Mouse (Mus musculus) kidney, postnatal 10 days (tissue): ENCODE results near the gene Hint3.
"Not testable (repeated sequence)": the region's sequence is repeated elsewhere in the genome, so short reads cannot be mapped to it uniquely, and the experiment has no call there.

Experiments used
- DNase-seq: peaks from one replicate; pipeline ENCODE4 v3.0.0; 2021; ENCODE audit warnings: mixed read lengths

Hint3 gene

GRCm38 (mm10) chr10:30629513-30629912 lies at the start of gene Hint3:
Gene Hint3 (minus strand): TSS chr10:30629632.
- no peak for DNase-seq

DNA sequence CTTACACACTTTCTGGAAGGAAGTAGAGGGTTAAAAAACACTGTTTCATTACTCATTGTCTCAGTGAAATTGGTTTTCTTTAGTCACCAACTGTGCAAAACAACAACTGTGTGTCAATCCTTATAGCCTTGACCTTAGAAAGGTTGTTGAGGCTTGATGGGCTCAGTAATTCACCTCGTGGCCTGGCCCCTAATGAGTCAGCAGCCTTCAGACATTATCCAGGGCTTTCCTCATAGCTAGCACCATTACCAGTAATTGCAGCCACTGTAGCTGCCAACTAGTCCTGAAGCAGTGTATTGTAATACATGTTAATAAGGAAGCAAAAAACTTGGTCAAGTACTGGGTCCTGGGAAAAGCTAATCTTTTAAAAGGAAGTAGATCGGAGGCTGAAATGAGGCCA lies 48.6 kb upstream of the Hint3 start:
- DNase-seq: no peak

GRCm38 (mm10) chr10:30674825-30675224 lies 45.4 kb upstream of the Hint3 start:
- no peak for DNase-seq

GRCm38 (mm10) chr10:30666580-30666979 lies 37.1 kb upstream of the Hint3 start:
- DNase-seq: no peak

DNA sequence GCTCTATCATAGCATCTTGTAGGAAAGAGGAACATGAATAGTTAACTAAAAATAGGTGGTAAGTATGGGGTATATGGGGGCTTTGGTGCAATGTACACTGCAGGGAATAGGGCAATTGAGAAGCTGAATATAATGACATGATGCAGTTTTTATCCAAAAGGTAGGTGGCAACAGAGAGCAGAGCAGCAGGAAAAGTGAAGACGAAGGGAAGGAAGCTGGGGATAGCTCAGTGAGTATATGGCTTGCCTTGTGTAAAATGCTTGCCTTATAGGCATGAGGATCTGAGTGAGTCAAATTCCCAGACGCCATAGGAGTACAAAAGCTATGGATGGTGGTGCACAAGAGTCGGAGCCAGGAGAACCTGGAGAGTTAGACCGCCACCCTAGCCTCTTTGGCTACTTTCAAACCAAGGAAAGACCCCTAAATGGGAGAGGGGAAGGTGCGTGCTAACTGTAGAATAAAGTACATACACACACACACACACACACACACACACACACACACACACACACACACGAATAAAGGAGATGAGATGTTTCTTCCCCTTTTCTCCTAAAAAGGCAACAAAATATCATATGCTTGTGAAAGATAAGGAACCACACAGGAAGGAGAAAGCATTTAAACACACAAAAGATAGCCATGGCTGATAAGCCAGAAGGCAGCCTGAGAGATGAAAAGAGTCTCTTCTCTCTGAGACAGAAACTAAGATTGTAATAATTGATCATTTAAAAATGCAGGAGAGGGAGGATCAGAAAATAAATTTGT lies 31.3 kb upstream of the Hint3 start:
- no peak for DNase-seq

GRCm38 (mm10) chr10:30655655-30656054 lies 26.2 kb upstream of the Hint3 start:
- DNase-seq: peak; percentile 33

- DNase-seq: no peak
Observed at GRCm38 (mm10) chr10:30647681-30648080, 18.2 kb upstream of the Hint3 start.

GRCm38 (mm10) chr10:30638216-30638615 lies 8.8 kb upstream of the Hint3 start:
- DNase-seq: no peak

GRCm38 (mm10) chr10:30636474-30637154 lies 7.2 kb upstream of the Hint3 start:
- DNase-seq: not testable (repeated sequence)

GRCm38 (mm10) chr10:30632718-30633117 lies 3.3 kb upstream of the Hint3 start:
- no peak for DNase-seq

- DNase-seq: no peak
Observed at GRCm38 (mm10) chr10:30629977-30630376, 545 bp upstream of the Hint3 start.

GRCm38 (mm10) chr10:30628444-30628843 lies 988 bp downstream of the Hint3 start:
- DNase-seq: not testable (repeated sequence)

DNA sequence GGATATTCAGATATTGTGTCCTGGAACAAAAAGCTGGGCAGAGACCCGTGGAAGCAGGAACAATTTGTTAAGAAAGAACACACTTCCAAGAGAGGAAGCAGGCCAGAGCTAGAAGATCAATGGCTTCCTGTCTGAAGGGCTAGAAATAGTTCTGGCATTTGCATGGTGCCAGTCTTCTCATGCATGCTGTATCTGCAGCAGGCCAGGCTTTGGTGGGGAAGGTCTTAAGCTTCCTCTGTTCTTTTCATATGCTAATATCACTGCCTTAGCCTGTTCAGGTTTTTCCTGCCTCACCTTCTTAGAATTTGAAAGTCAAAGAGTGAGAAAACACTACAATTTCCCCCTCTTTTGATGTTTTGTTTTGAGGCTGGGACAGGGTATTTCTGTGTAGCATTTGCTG lies 1.9 kb downstream of the Hint3 start:
- peak; percentile 10 for DNase-seq

DNA sequence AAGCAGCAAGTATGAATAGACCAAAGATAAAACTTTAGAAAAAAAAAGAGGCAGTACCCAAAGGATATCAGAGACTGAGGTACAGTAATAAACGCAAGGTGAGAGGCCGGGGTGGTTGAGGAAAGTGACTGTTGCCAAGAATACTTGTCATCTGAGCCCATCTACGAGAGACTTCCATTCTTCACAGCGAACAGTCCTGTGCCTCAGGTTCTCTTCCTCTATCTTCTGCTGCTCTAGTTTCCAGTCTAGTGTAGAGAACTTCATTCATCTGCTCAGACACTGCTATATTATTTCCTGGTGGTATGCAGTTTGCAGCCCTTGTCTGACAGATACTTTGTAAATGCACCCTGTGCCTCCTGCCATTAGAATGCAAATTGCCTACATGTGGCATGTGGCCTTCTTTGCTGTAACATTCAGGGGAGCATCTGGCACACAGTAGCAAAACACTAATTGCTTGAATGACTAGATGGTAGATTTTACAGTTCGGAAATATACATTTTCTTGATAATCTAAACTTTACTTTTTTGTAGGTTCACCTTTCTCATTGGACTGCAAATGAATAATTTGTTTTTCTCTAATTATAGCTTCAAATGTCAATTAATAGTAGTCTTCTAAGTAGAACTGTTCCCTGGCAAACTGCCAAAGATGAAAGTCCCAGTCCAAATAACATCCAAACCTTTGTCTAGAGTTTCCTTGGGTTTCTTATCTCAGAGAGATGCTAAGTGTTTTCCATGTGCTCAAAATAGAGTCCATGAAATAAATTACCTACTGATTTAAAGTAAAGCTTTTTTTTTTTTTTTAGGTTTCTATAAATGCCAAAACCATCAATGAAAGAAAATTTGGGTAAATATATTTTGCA lies 5.0 kb downstream of the Hint3 start:
- DNase-seq: peak; percentile 11

- DNase-seq: no peak
Observed at GRCm38 (mm10) chr10:30622928-30623327, 6.5 kb downstream of the Hint3 start.

DNA sequence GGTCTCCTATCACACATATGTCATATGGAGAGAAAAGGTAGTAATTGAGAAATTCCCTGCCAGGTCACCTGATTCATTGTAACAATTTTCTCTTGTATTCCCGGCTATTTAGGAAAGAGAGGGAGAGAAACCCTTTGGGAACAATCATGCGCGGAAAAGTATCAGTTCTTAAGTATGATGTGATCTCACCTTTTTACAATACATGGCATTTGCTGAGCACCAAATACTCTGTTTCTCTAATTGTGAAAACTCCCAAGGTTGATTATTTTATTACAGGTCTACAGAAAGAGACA lies 10.6 kb downstream of the Hint3 start:
- DNase-seq: no peak

GRCm38 (mm10) chr10:30618091-30618917 lies 11.1 kb downstream of the Hint3 start:
- peak; percentile 99 for DNase-seq

DNA sequence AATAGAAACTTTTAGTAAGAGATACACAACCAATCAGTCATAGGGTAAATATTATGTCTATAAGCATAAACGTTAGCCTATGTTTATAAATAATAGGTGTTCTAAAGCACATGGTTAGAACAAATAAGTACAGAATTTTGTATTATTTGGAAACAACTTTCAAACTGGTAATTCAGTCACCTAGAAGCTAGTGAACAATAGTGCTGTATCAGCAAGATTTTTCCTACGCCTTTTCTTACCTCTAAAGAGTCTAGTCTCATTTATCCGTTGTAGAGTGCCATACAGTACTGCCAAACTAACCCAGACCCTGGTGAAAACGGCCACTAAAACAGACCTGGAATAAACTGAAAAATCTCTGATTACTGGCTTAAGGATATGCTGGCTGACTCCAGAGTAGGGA lies 16.4 kb downstream of the Hint3 start:
- DNase-seq: no peak

DNA sequence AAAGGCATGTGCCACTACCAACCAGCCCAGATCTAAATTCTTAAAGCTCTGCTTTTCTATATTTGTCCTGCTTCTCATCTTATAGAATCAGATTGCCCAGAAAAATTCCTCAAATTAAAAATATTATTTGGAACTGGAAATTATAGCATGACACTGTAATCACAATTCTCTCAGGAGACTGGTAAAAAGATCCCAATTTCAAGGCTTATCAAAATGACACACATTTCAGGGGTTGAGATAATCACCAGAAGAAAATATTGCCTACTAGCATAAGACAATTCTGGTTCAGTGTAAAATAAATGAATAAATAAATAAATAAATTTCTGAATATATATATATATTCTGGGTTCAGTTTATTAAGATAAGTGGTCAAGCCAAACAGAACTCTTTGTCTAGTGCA lies 19.8 kb downstream of the Hint3 start:
- DNase-seq: no peak

- no peak for DNase-seq
Observed at GRCm38 (mm10) chr10:30608109-30608508, 21.3 kb downstream of the Hint3 start.

- peak; percentile 94 for DNase-seq
Observed at GRCm38 (mm10) chr10:30600542-30600966, 28.9 kb downstream of the Hint3 start, which contains the start of gene Trmt11. Gene Trmt11 (minus strand): TSS chr10:30600749.

DNA sequence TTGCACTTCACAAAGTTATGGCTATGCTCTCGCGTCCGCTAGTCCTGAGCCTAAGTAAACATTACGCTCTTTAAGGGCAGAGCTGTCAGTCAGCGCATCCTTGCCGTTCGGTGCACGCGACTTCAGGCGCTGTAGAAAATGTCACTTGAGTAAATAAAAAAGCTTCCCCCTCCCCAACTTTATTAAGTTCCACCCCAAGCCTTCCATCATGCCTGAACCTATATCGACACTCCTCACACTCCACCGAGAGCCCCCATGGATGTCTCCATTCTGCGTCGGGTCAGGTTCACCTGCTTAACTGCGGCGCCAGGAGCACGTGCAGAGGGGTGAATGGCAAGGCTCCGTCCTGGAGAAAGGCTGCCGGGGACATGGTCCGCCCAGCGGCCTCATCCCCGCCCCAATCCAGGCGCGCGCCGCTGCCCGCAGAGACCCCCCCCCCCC lies 29.3 kb downstream of the Hint3 start:
- DNase-seq: no peak

- no peak for DNase-seq
Observed at GRCm38 (mm10) chr10:30587037-30587436, 42.4 kb downstream of the Hint3 start.
